Mouse (Mus musculus): ENCODE data around the gene Mtch1.

DNA sequence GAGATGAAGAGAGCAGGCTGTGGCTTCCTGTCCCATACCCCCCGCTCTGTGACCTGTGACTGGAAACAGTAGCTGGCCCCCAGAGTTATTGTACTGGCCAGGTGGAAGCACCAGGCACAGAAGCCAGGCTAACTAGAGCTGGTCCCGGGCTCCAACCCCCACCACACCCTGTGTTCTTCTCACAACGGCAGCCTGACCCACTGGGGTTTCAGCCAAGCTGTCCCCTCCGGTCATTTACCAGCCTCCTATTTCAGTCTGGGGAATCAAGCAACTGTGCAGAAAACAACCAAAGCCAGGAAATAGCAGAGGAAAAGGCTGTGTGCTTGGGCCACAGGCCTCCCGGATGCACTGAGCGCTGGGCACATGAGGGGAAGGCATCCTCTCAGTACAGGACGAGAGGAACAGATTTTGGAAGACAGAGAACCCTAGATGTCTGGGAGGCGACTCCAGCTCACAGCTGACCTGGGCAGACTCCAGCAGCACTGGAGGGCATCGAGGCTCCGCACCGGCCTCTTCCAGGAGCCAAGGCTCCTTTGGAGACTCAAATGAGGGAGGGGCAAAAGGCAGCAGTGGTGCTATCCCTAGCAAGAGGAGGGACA lies 8.5 kb downstream of the Mtch1 start:
- TF ChIP-seq POLR2A (IDR thresholded peaks at IDR 0.05; ENCODE audit: insufficient read depth, low read length) (no peak), CTCF (IDR thresholded peaks at IDR 0.05; ENCODE audit: low read depth, low read length) (no peak), EP300 (IDR thresholded peaks at IDR 0.05; ENCODE audit: insufficient read depth, low read depth, low read length) (no peak)
